ENCODE assay signal across 7 mouse cellular contexts in genomic region chr11:69754701-69755100, GRCm38 (mm10). TPM values are rescaled to one million over a fixed set of nuclear protein-coding genes. Genes with fewer than 3 reads are reported as not detected.
DNase-seq lines count a peak whose midpoint lies in the region; ATAC-seq and TF ChIP-seq lines count a peak whose summit lies in the region.

No protein-coding gene starts in this region.

- H3K27me3 ChIP-seq in lung, embryonic 14.5 days (ENCODE audit: insufficient read depth, low read length), result no peaks in the 10 kb centered on the region
- H3K27me3 ChIP-seq in liver, embryonic 13.5 days, result no peaks in the 10 kb centered on the region

- H3K4me2 ChIP-seq in lung, embryonic 14.5 days, result no peak overlapping the region; the same call in 1 of the 2 replicates
- peak overlapping the region; percentile 90 for H3K4me2 ChIP-seq in liver, embryonic 13.5 days

- H3K36me3 ChIP-seq in lung, embryonic 14.5 days (ENCODE audit: insufficient read depth), result 0 out of 2 replicates have a peak, but pooled peaks cover 4% of the 10 kb centered on the region
- peaks cover 13% of the 10 kb centered on the region for H3K36me3 ChIP-seq in liver, embryonic 13.5 days

- H3K9me3 ChIP-seq in lung, embryonic 14.5 days (ENCODE audit: low read depth, low read length), result no peaks in the 10 kb centered on the region
- H3K9me3 ChIP-seq in liver, embryonic 13.5 days (replicated peaks), result no peaks in the 10 kb centered on the region

- no peak overlapping the region for H3K4me3 ChIP-seq in lung, embryonic 14.5 days (ENCODE audit: low read depth, low read length)
- no peak overlapping the region for H3K4me3 ChIP-seq in lung, adult 2 months (replicated peaks; ENCODE audit: extremely low read depth, low read depth, low read length)
- H3K4me3 ChIP-seq in liver, embryonic 13.5 days (replicated peaks), result peak overlapping the region; percentile 43

- H3K27ac ChIP-seq in lung, embryonic 14.5 days (ENCODE audit: low read depth), result no peak overlapping the region
- H3K27ac ChIP-seq in liver, embryonic 13.5 days, result peak overlapping the region; percentile 19; the same call in 1 of the 2 replicates

- 40% methylated on average over 3 of the region's 3 CpGs for WGBS in lung, embryonic 14.5 days
- WGBS in lung, adult 2 months, result 24% methylated on average over 3 of the region's 3 CpGs
- 49% methylated on average over 3 of the region's 3 CpGs for WGBS in liver, embryonic 13.5 days (ENCODE audit: insufficient replicate concordance)

- ATAC-seq in lung, embryonic 14.5 days (ENCODE audit: insufficient read depth), result no peak
- ATAC-seq in liver, embryonic 13.5 days (ENCODE audit: low read depth), result no peak
- ATAC-seq in megakaryocyte, adult 5-6 weeks (ENCODE audit: poor library complexity, severe bottlenecking), result no peak

- TF ChIP-seq POLR2A in lung, adult 2 months (IDR thresholded peaks at IDR 0.05; ENCODE audit: borderline replicate concordance, extremely low read depth, low read depth, low read length), result no peak
- TF ChIP-seq POLR2A in brain, embryonic 14.5 days (IDR thresholded peaks at IDR 0.05; ENCODE audit: borderline replicate concordance, extremely low read depth, insufficient read depth, insufficient read length, poor library complexity, severe bottlenecking), result no peak

- TF ChIP-seq CTCF in lung, embryonic 14.5 days (IDR thresholded peaks at IDR 0.05; ENCODE audit: low read depth), result peak; percentile 63
- no peak for TF ChIP-seq CTCF in lung, adult 2 months (IDR thresholded peaks at IDR 0.05; ENCODE audit: insufficient read depth, low read length)
- peak; percentile 36; the same call in 1 of the 2 replicates for TF ChIP-seq CTCF in brain, embryonic 14.5 days (IDR thresholded peaks at IDR 0.05; ENCODE audit: borderline replicate concordance, extremely low read depth, insufficient read depth, insufficient read length)

- no peak overlapping the region for H3K9ac ChIP-seq in lung, embryonic 14.5 days
- H3K9ac ChIP-seq in liver, embryonic 13.5 days, result no peak overlapping the region; the same call in 1 of the 2 replicates

- DNase-seq in lung, embryonic 14.5 days, result peak; percentile 83
- no peak for DNase-seq in lung, adult 2 months
- peak; percentile 85 for DNase-seq in brain, embryonic 14.5 days (ENCODE audit: low read depth)
- DNase-seq in forelimb bud, embryonic 11.5 days (ENCODE audit: low read depth, low spot score), result peak; percentile 43
- peak; percentile 44 for DNase-seq in liver, embryonic 13.5 days
- peak; percentile 56 for DNase-seq in retina, postnatal 7 days (ENCODE audit: low read depth, low spot score)

- H3K4me1 ChIP-seq in lung, embryonic 14.5 days (ENCODE audit: insufficient read depth), result peaks cover 10% of the 10 kb centered on the region
- peaks cover 6% of the 10 kb centered on the region for H3K4me1 ChIP-seq in lung, adult 2 months (ENCODE audit: control insufficient read depth, insufficient read depth, low read length)
- H3K4me1 ChIP-seq in liver, embryonic 13.5 days (replicated peaks), result peaks cover 75% of the 10 kb centered on the region

RNA-seq across cellular contexts. Expression of gene Polr2a, which starts 3.7 kb away (rescaled TPM):
- polyA plus RNA-seq in lung, embryonic 14.5 days (2014; fragmentation: Nextera tagmentation; extraction: Ambion mirVana), result 50.4 and 50.5 TPM in 2 replicates
- 32.0 and 51.1 TPM in 2 replicates for polyA plus RNA-seq in lung, adult 2 months (2012; rRNA removed)
- polyA plus RNA-seq in brain, embryonic 14.5 days (2012; rRNA removed), result 35.8 and 71.0 TPM in 2 replicates
- polyA plus RNA-seq in liver, embryonic 13.5 days (2015; fragmentation: Nextera tagmentation; extraction: Ambion mirVana), result 9.6 and 10.8 TPM in 2 replicates
- total RNA-seq in megakaryocyte, adult 5-6 weeks (2015), result 116 and 118 TPM in 2 replicates
- 38.6 and 42.9 TPM in 2 replicates for total RNA-seq in megakaryocyte, adult 5-6 weeks (2017)

RNA-seq across cellular contexts. Expression of gene Slc35g3, which starts 7.1 kb away (rescaled TPM):
- polyA plus RNA-seq in lung, embryonic 14.5 days (2014; fragmentation: Nextera tagmentation; extraction: Ambion mirVana), result 0.12 and 0.20 TPM in 2 replicates
- polyA plus RNA-seq in lung, adult 2 months (2012; rRNA removed), result 1.4 and 2.3 TPM in 2 replicates
- polyA plus RNA-seq in brain, embryonic 14.5 days (2012; rRNA removed), result 0.68 and 1.1 TPM in 2 replicates
- not detected in 2 replicates for polyA plus RNA-seq in liver, embryonic 13.5 days (2015; fragmentation: Nextera tagmentation; extraction: Ambion mirVana)
- not detected in 2 replicates for total RNA-seq in megakaryocyte, adult 5-6 weeks (2015)
- not detected in 2 replicates for total RNA-seq in megakaryocyte, adult 5-6 weeks (2017)

RNA-seq across cellular contexts. Expression of gene Zbtb4, which starts 11.0 kb away (rescaled TPM):
- polyA plus RNA-seq in lung, embryonic 14.5 days (2014; fragmentation: Nextera tagmentation; extraction: Ambion mirVana), result 2.5 TPM in 2 replicates
- 104 and 106 TPM in 2 replicates for polyA plus RNA-seq in lung, adult 2 months (2012; rRNA removed)
- 10.0 and 12.1 TPM in 2 replicates for polyA plus RNA-seq in brain, embryonic 14.5 days (2012; rRNA removed)
- polyA plus RNA-seq in liver, embryonic 13.5 days (2015; fragmentation: Nextera tagmentation; extraction: Ambion mirVana), result 0.38 and 0.43 TPM in 2 replicates
- 1.6 and 2.6 TPM in 2 replicates for total RNA-seq in megakaryocyte, adult 5-6 weeks (2015)
- 1.4 and 2.4 TPM in 2 replicates for total RNA-seq in megakaryocyte, adult 5-6 weeks (2017)

RNA-seq across cellular contexts. Expression of gene Chrnb1, which starts 41.0 kb away (rescaled TPM):
- 12.1 and 14.6 TPM in 2 replicates for polyA plus RNA-seq in lung, embryonic 14.5 days (2014; fragmentation: Nextera tagmentation; extraction: Ambion mirVana)
- 31.5 and 38.0 TPM in 2 replicates for polyA plus RNA-seq in lung, adult 2 months (2012; rRNA removed)
- polyA plus RNA-seq in brain, embryonic 14.5 days (2012; rRNA removed), result 3.0 and 4.2 TPM in 2 replicates
- 0.43 and 0.59 TPM in 2 replicates for polyA plus RNA-seq in liver, embryonic 13.5 days (2015; fragmentation: Nextera tagmentation; extraction: Ambion mirVana)
- 0.32 and 0.36 TPM in 2 replicates for total RNA-seq in megakaryocyte, adult 5-6 weeks (2015)
- 0.16 TPM in 1 of 2 replicates, not detected in the other for total RNA-seq in megakaryocyte, adult 5-6 weeks (2017)

RNA-seq across cellular contexts. Expression of gene Fgf11, which starts 47.0 kb away (rescaled TPM):
- 1.6 TPM in 2 replicates for polyA plus RNA-seq in lung, embryonic 14.5 days (2014; fragmentation: Nextera tagmentation; extraction: Ambion mirVana)
- polyA plus RNA-seq in lung, adult 2 months (2012; rRNA removed), result 6.9 and 8.0 TPM in 2 replicates
- polyA plus RNA-seq in brain, embryonic 14.5 days (2012; rRNA removed), result 20.4 and 20.9 TPM in 2 replicates
- polyA plus RNA-seq in liver, embryonic 13.5 days (2015; fragmentation: Nextera tagmentation; extraction: Ambion mirVana), result 0.07 and 0.20 TPM in 2 replicates
- total RNA-seq in megakaryocyte, adult 5-6 weeks (2015), result 0.14 TPM in 1 of 2 replicates, not detected in the other
- not detected in 2 replicates for total RNA-seq in megakaryocyte, adult 5-6 weeks (2017)
